ENCODE assay signal across 25 mouse cellular contexts in genomic region chrX:109235383-109236036, GRCm38 (mm10). TPM values are rescaled to one million over a fixed set of nuclear protein-coding genes. Genes with fewer than 3 reads are reported as not detected.
"Had no signal": no experiment of that assay in that cellular context is flagged by ENCODE, and none has a peak within 500 bp of the region (broad histone marks: within the 10 kb centered on the region; RNA-seq: fewer than 3 reads in every experiment).

No protein-coding gene starts in this region.

- H3K27ac ChIP-seq: left cerebral cortex, adult 2 months; lung, embryonic 15.5 days; midbrain, embryonic 10.5 days; midbrain, embryonic 13.5 days; neural tube, embryonic 13.5 days; stomach, embryonic 15.5 days had no signal

- ATAC-seq: hindbrain, embryonic 16.5 days; midbrain, embryonic 13.5 days; midbrain, embryonic 16.5 days had no signal

- H3K4me3 ChIP-seq: left cerebral cortex, adult 2 months; lung, embryonic 15.5 days; megakaryocyte, embryonic 14.5 days; midbrain, embryonic 10.5 days; midbrain, embryonic 13.5 days; myocyte; neural tube, embryonic 13.5 days; stomach, embryonic 15.5 days had no signal

- H3K36me3 ChIP-seq: lung, embryonic 15.5 days; midbrain, embryonic 10.5 days; midbrain, embryonic 13.5 days; neural tube, embryonic 13.5 days; stomach, embryonic 15.5 days had no signal

- H3K27me3 ChIP-seq: lung, embryonic 15.5 days; midbrain, embryonic 13.5 days; neural tube, embryonic 13.5 days; stomach, embryonic 15.5 days had no signal

- H3K9me3 ChIP-seq: lung, embryonic 15.5 days; midbrain, embryonic 10.5 days; midbrain, embryonic 13.5 days; neural tube, embryonic 13.5 days; stomach, embryonic 15.5 days had no signal

- H3K4me2 ChIP-seq: lung, embryonic 15.5 days; midbrain, embryonic 13.5 days; neural tube, embryonic 13.5 days; stomach, embryonic 15.5 days had no signal

- H3K9ac ChIP-seq: lung, embryonic 15.5 days; midbrain, embryonic 13.5 days; neural tube, embryonic 13.5 days; stomach, embryonic 15.5 days had no signal

- H3K4me1 ChIP-seq: lung, embryonic 15.5 days; megakaryocyte, embryonic 14.5 days; midbrain, embryonic 10.5 days; midbrain, embryonic 13.5 days; neural tube, embryonic 13.5 days; stomach, embryonic 15.5 days had no signal

- DNase-seq: kidney, adult 11 months; layer of hippocampus, postnatal 36 days; lung, adult 18-20 months; lung, postnatal 10 days; lung, postnatal 36 days; retina, postnatal 1 day; right cerebral cortex, postnatal 25 days; spleen, adult 18-20 months; thymus, postnatal 25 days had no signal

RNA-seq across cellular contexts. Expression of gene Gm6377, which starts 39.0 kb away (rescaled TPM):
- total RNA-seq: layer of hippocampus, adult 8-10 months; layer of hippocampus, postnatal 10 days; layer of hippocampus, postnatal 36 days; left cerebral cortex, adult 2 months; left cerebral cortex, postnatal 10 days; left cerebral cortex, postnatal 36 days had no signal
- polyA plus RNA-seq: hindbrain, embryonic 16.5 days; kidney, embryonic 16.5 days; limb, embryonic 11.5 days; lung, embryonic 15.5 days; myocyte; neural tube, embryonic 13.5 days had no signal
